Mouse (Mus musculus) liver, postnatal 0 days (tissue): ENCODE data around the gene Ccna2.

Experiments used
- CTCF ChIP-seq: sonication (generic); IDR thresholded peaks from 2 replicates; pipeline ENCODE4 v1.5.1; 2016; ENCODE audit warnings: antibody characterized with exemption, low read depth
- EP300 ChIP-seq: IDR thresholded peaks from 2 replicates; pipeline ENCODE4 v1.6.1; 2016; ENCODE audit warnings: antibody characterized with exemption, low read depth, mild to moderate bottlenecking

GRCm38 (mm10) chr3:36598811-36599210, 26.9 kb upstream of the Ccna2 start:
- TF ChIP-seq CTCF (no peak), EP300 (no peak)
